In genomic region chr12:76304199-76304598, GRCm38 (mm10) we compare ENCODE assay signal across 14 mouse cellular contexts. TPM values are rescaled to one million over a fixed set of nuclear protein-coding genes. Genes with fewer than 3 reads are reported as not detected.
DNase-seq lines count a peak whose midpoint lies in the region; ATAC-seq and TF ChIP-seq lines count a peak whose summit lies in the region.
"Had no signal": no experiment of that assay in that cellular context is flagged by ENCODE, and none has a peak within 500 bp of the region (broad histone marks: within the 10 kb centered on the region; RNA-seq: fewer than 3 reads in every experiment).

No protein-coding gene starts in this region.

- peaks cover 13% of the 10 kb centered on the region for H3K4me1 ChIP-seq in forebrain, embryonic 13.5 days
- no peaks in the 10 kb centered on the region for H3K4me1 ChIP-seq in forebrain, embryonic 11.5 days (replicated peaks; ENCODE audit: control insufficient read depth, insufficient read depth, low read length)
- peaks cover 9% of the 10 kb centered on the region; the same call in 1 of the 2 replicates for H3K4me1 ChIP-seq in embryonic facial prominence, embryonic 14.5 days (ENCODE audit: control insufficient read depth, insufficient read depth, low read length)

- no peak overlapping the region for H3K9ac ChIP-seq in forebrain, embryonic 13.5 days
- no peak overlapping the region for H3K9ac ChIP-seq in forebrain, embryonic 11.5 days (ENCODE audit: low read length)
- H3K9ac ChIP-seq in embryonic facial prominence, embryonic 14.5 days (ENCODE audit: low read depth, low read length) = no peak overlapping the region
- H3K9ac ChIP-seq: embryonic facial prominence, embryonic 15.5 days; heart, embryonic 13.5 days had no signal

- 54% methylated on average over 4 of the region's 4 CpGs for WGBS in forebrain, embryonic 13.5 days
- 81% methylated on average over 4 of the region's 4 CpGs for WGBS in forebrain, embryonic 11.5 days
- 58% methylated on average over 4 of the region's 4 CpGs for WGBS in embryonic facial prominence, embryonic 14.5 days

- no peak for TF ChIP-seq CTCF in left cerebral cortex, adult 2 months (IDR thresholded peaks at IDR 0.05)

- no peaks in the 10 kb centered on the region for H3K27me3 ChIP-seq in forebrain, embryonic 13.5 days
- H3K27me3 ChIP-seq in forebrain, embryonic 11.5 days (ENCODE audit: control insufficient read depth, insufficient read depth, low read length) = no peaks in the 10 kb centered on the region
- H3K27me3 ChIP-seq in embryonic facial prominence, embryonic 14.5 days (replicated peaks; ENCODE audit: control insufficient read depth, insufficient read depth, low read length) = no peaks in the 10 kb centered on the region
- H3K27me3 ChIP-seq: embryonic facial prominence, embryonic 15.5 days; heart, embryonic 13.5 days had no signal

- H3K4me3 ChIP-seq in forebrain, embryonic 13.5 days = no peak overlapping the region
- no peak overlapping the region for H3K4me3 ChIP-seq in forebrain, embryonic 11.5 days (ENCODE audit: low read depth, low read length)
- H3K4me3 ChIP-seq in left cerebral cortex, adult 2 months = no peak overlapping the region
- H3K4me3 ChIP-seq in embryonic facial prominence, embryonic 14.5 days (ENCODE audit: low read depth, low read length) = no peak overlapping the region
- H3K4me3 ChIP-seq: embryonic facial prominence, embryonic 15.5 days; heart, embryonic 13.5 days had no signal

- DNase-seq in forebrain, embryonic 11.5 days (ENCODE audit: low spot score) = no peak
- no peak for DNase-seq in left cerebral cortex, adult 2 months (ENCODE audit: extremely low spot score in 1 of 2, low spot score in 2 of 2)
- DNase-seq in left cerebral cortex, postnatal 10 days (ENCODE audit: extremely low spot score in 1 of 2, low spot score in 2 of 2) = no peak
- DNase-seq in brain, adult 2 months (ENCODE audit: low read depth, low spot score) = peak; percentile 76
- DNase-seq in embryonic facial prominence, embryonic 14.5 days (ENCODE audit: low spot score) = peak; percentile 56
- DNase-seq in heart, postnatal 10 days = no peak
- DNase-seq in spleen, postnatal 36 days (ENCODE audit: low spot score in 2 of 2) = no peak
- DNase-seq: layer of hippocampus, postnatal 36 days had no signal

- H3K9me3 ChIP-seq in forebrain, embryonic 13.5 days (replicated peaks) = no peaks in the 10 kb centered on the region
- no peaks in the 10 kb centered on the region for H3K9me3 ChIP-seq in forebrain, embryonic 11.5 days (ENCODE audit: control insufficient read depth, low read length)
- H3K9me3 ChIP-seq in embryonic facial prominence, embryonic 14.5 days (ENCODE audit: control insufficient read depth, low read length) = no peaks in the 10 kb centered on the region
- H3K9me3 ChIP-seq: embryonic facial prominence, embryonic 15.5 days; heart, embryonic 13.5 days had no signal

- H3K36me3 ChIP-seq in forebrain, embryonic 13.5 days (ENCODE audit: poor library complexity, severe bottlenecking) = peaks cover 41% of the 10 kb centered on the region
- no peaks in the 10 kb centered on the region; the same call in 1 of the 2 replicates for H3K36me3 ChIP-seq in forebrain, embryonic 11.5 days (ENCODE audit: control insufficient read depth, insufficient read depth, low read length)
- peaks cover 53% of the 10 kb centered on the region for H3K36me3 ChIP-seq in embryonic facial prominence, embryonic 14.5 days (ENCODE audit: control insufficient read depth, insufficient read depth, low read length)

- peak overlapping the region; percentile 35; the same call in 1 of the 2 replicates for H3K27ac ChIP-seq in forebrain, embryonic 13.5 days
- H3K27ac ChIP-seq in forebrain, embryonic 11.5 days (ENCODE audit: low read depth, low read length) = no peak overlapping the region
- peak overlapping the region; percentile 10 for H3K27ac ChIP-seq in left cerebral cortex, adult 2 months
- 0 out of 2 replicates have a peak overlapping the region, but pooled peaks have one; percentile 21 for H3K27ac ChIP-seq in embryonic facial prominence, embryonic 14.5 days (replicated peaks; ENCODE audit: low read depth, low read length)
- H3K27ac ChIP-seq: embryonic facial prominence, embryonic 15.5 days had no signal

- intact Hi-C loops in left cerebral cortex, adult 2 months (cut with DNase I) = no loop called here
- intact Hi-C loops in left cerebral cortex, postnatal 10 days (cut with DNase I) = no loop called here
- intact Hi-C loops in heart, postnatal 10 days (cut with DNase I) = no loop called here

- H3K4me2 ChIP-seq in forebrain, embryonic 13.5 days = no peak overlapping the region
- H3K4me2 ChIP-seq in forebrain, embryonic 11.5 days (ENCODE audit: low read depth, low read length, severe bottlenecking) = no peak overlapping the region
- no peak overlapping the region for H3K4me2 ChIP-seq in embryonic facial prominence, embryonic 14.5 days (ENCODE audit: low read depth, low read length)
- H3K4me2 ChIP-seq: embryonic facial prominence, embryonic 15.5 days; heart, embryonic 13.5 days had no signal

- ATAC-seq in forebrain, embryonic 13.5 days = no peak; the same call in 1 of the 2 replicates
- ATAC-seq in forebrain, embryonic 11.5 days (replicated peaks; ENCODE audit: low FRiP score) = no peak
- no peak for ATAC-seq in embryonic facial prominence, embryonic 14.5 days (ENCODE audit: low read depth)
- ATAC-seq: activated CD4-positive, CD25-positive, alpha-beta regulatory T cell, adult 4 months had no signal

RNA-seq across cellular contexts. Expression of gene Akap5, which starts 20.5 kb away (rescaled TPM):
- 4.5 and 5.3 TPM in 2 replicates for polyA plus RNA-seq in forebrain, embryonic 13.5 days (2015; fragmentation: Nextera tagmentation; extraction: Ambion mirVana)
- 3.6 and 5.2 TPM in 2 replicates for polyA plus RNA-seq in forebrain, embryonic 11.5 days (2014; fragmentation: Nextera tagmentation; extraction: Ambion mirVana)
- 10 to 100 TPM; 85.4 to 93.5 TPM for total RNA-seq in left cerebral cortex, adult 2 months (2021)
- total RNA-seq in left cerebral cortex, postnatal 10 days (2021) = 10 to 100 TPM; 77.9 to 81.6 TPM
- polyA plus RNA-seq in embryonic facial prominence, embryonic 14.5 days (2014; fragmentation: Nextera tagmentation; extraction: Ambion mirVana) = 1.1 and 1.3 TPM in 2 replicates
- total RNA-seq in heart, postnatal 10 days (2021) = 1 to 10 TPM; 3.7 to 7.2 TPM

RNA-seq across cellular contexts. Expression of gene Mthfd1, which starts 49.1 kb away (rescaled TPM):
- 48.0 and 53.6 TPM in 2 replicates for polyA plus RNA-seq in forebrain, embryonic 13.5 days (2015; fragmentation: Nextera tagmentation; extraction: Ambion mirVana)
- polyA plus RNA-seq in forebrain, embryonic 11.5 days (2014; fragmentation: Nextera tagmentation; extraction: Ambion mirVana) = 80.2 and 80.8 TPM in 2 replicates
- total RNA-seq in left cerebral cortex, adult 2 months (2021) = 10 to 100 TPM; 40.0 to 40.3 TPM
- total RNA-seq in left cerebral cortex, postnatal 10 days (2021) = 10 to 100 TPM; 34.1 to 36.9 TPM
- 57.4 and 59.5 TPM in 2 replicates for polyA plus RNA-seq in embryonic facial prominence, embryonic 14.5 days (2014; fragmentation: Nextera tagmentation; extraction: Ambion mirVana)
- 10 to 100 TPM; 29.9 to 31.1 TPM for total RNA-seq in heart, postnatal 10 days (2021)

RNA-seq across cellular contexts. Expression of gene Tex21, which starts 57.7 kb away (rescaled TPM):
- not detected in 2 replicates for polyA plus RNA-seq in forebrain, embryonic 13.5 days (2015; fragmentation: Nextera tagmentation; extraction: Ambion mirVana)
- not detected in 2 replicates for polyA plus RNA-seq in forebrain, embryonic 11.5 days (2014; fragmentation: Nextera tagmentation; extraction: Ambion mirVana)
- not detected for total RNA-seq in left cerebral cortex, adult 2 months (2021)
- not detected for total RNA-seq in left cerebral cortex, postnatal 10 days (2021)
- 0.08 and 0.30 TPM in 2 replicates for polyA plus RNA-seq in embryonic facial prominence, embryonic 14.5 days (2014; fragmentation: Nextera tagmentation; extraction: Ambion mirVana)
- not detected for total RNA-seq in heart, postnatal 10 days (2021)
- total RNA-seq: layer of hippocampus, postnatal 36 days had no signal
- polyA plus RNA-seq: activated CD4-positive, CD25-positive, alpha-beta regulatory T cell, adult 4 months; embryonic facial prominence, embryonic 15.5 days; intestine, embryonic 14.5 days; liver, embryonic 16.5 days had no signal

Comparison
In these comparisons a context has a peak if more than half of its experiments do, and no peak if none do; other contexts are left out.
1. DNase-seq: peak in brain, adult 2 months (single experiment) and embryonic facial prominence, embryonic 14.5 days (single experiment); none in forebrain, embryonic 11.5 days (single experiment), left cerebral cortex, adult 2 months (0 of 2), left cerebral cortex, postnatal 10 days (0 of 2), heart, postnatal 10 days (0 of 2) and spleen, postnatal 36 days (0 of 2).
2. RNA of gene Akap5, which starts 20.5 kb away (total RNA-seq): 85.4 to 93.5 TPM in left cerebral cortex, adult 2 months and 77.9 to 81.6 TPM in left cerebral cortex, postnatal 10 days; 3.7 to 7.2 TPM in heart, postnatal 10 days; every median in the first group is over 4 times any median in the second.